Mouse (Mus musculus): Measurements from ENCODE around the gene Gm12216.

GRCm38 (mm10) chr11:53789277-53789676 lies 69.8 kb downstream of the Gm12216 start:
- TF ChIP-seq POLR2A (IDR thresholded peaks at IDR 0.05; ENCODE audit: extremely low read depth, insufficient read depth, low read length) (no peak), CTCF (IDR thresholded peaks at IDR 0.05; ENCODE audit: low read depth, low read length) (no peak)

All from liver, adult 2 months (tissue).